Mouse (Mus musculus): ENCODE data around the gene En1.

GRCm38 (mm10) chr1:120556926-120557846 is 45.0 kb upstream of the En1 start:
- TF ChIP-seq CTCF (IDR thresholded peaks at IDR 0.05; ENCODE audit: extremely low read depth, insufficient read depth, insufficient read length, insufficient replicate concordance) (no peak), POLR2A (IDR thresholded peaks at IDR 0.05; ENCODE audit: low read depth, low read length) (no peak)
